Mouse (Mus musculus) cortical plate, adult 2 months (tissue): Measurements from ENCODE around the gene Auts2. TPM values are rescaled to one million over a fixed set of nuclear protein-coding genes. Genes with fewer than 3 reads are reported as not detected.

Source experiments
- H3K27ac ChIP-seq: fragments of 200-500 bp; 2 replicates; pipeline ENCODE4 v1.5.1; 2012; ENCODE audit warnings: low read length, control low read depth, inconsistent platforms; ENCODE audit not compliant: insufficient read depth
- H3K4me1 ChIP-seq: fragments of 200-500 bp; 2 replicates; pipeline ENCODE4 v1.6.1; 2011; ENCODE audit warnings: low read length; ENCODE audit not compliant: control insufficient read depth, insufficient read depth
- H3K4me3 ChIP-seq: fragments of 200-500 bp; 2 replicates; pipeline ENCODE4 v1.5.1; 2011; ENCODE audit warnings: mild to moderate bottlenecking, low read length, control low read depth; ENCODE audit not compliant: insufficient read depth
- CTCF ChIP-seq: fragments of 200-500 bp; IDR thresholded peaks from 2 replicates; pipeline ENCODE4 v1.5.1; 2011; ENCODE audit warnings: mild to moderate bottlenecking, control low read depth, low read length; ENCODE audit not compliant: insufficient read depth; ENCODE audit errors: extremely low read depth
- POLR2A ChIP-seq: fragments of 200-500 bp; IDR thresholded peaks from 2 replicates; pipeline ENCODE4 v1.6.1; 2011; ENCODE audit warnings: mild to moderate bottlenecking, low read length, control low read depth; ENCODE audit not compliant: insufficient read depth; ENCODE audit errors: extremely low read depth
- polyA plus RNA-seq: library from polyadenylated mRNA; depleted of rRNA; stranded (reverse); fragments of >200 nt; gene quantifications from 2 replicates; pipeline ENCODE4 v1.2.3, GENCODE M21; 2012

Gene Auts2
- polyA plus RNA-seq, 1 experiment, result 29.7 TPM

DNA sequence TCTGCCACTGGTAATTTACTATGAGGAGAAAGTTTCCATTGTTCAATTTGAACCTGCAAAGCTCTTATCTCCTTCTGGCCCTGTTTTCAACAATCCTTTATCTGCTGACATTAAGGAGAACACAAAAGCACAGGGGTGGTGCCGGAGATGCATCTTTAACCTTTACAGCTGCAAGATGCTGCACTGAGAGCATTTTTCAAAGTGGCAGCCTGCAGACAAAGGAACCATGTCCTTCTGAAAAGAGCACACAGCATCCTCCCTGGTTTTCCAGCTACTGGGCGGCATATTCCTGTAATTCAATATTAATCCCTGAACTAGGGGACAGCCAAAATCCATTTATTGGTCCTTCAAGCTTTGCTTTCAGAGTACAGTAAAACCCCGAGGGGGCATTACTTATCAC is 248.7 kb downstream of the Auts2 start:
- Histone ChIP-seq H3K27ac (no peak overlapping the region), H3K4me3 (no peak overlapping the region), H3K4me1 (peaks cover 4% of the 10 kb centered on the region; the same call in 1 of the 2 replicates)
- no peak for TF ChIP-seq POLR2A
- no peak for TF ChIP-seq CTCF

DNA sequence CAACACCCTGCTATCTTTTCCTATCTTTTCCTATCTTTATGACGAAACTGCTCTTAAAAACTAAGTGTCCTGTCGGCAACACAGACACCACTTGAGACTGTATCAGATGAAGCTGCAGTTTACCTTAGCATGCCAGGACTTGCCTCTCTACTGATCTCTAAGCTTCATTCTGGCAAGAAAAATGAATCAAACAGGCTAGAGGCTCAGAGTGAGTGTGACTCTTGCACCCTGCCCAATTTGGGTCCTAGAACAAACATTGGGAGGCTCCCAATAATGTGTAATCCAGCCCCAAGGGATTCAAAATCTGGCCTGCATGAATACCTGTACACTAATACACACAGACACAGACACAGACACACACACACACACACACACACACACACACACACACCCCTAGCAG is 250.2 kb downstream of the Auts2 start:
- Histone ChIP-seq H3K27ac (no peak overlapping the region), H3K4me3 (no peak overlapping the region), H3K4me1 (peaks cover 2% of the 10 kb centered on the region; the same call in 1 of the 2 replicates)
- TF ChIP-seq CTCF (no peak), POLR2A (no peak)

- Histone ChIP-seq H3K27ac (no peak overlapping the region), H3K4me1 (peaks cover 2% of the 10 kb centered on the region; the same call in 1 of the 2 replicates), H3K4me3 (no peak overlapping the region)
- TF ChIP-seq POLR2A (no peak), CTCF (no peak)
These were observed 252.3 kb downstream of the Auts2 start for GRCm38 (mm10) chr5:132290606-132291535.

DNA sequence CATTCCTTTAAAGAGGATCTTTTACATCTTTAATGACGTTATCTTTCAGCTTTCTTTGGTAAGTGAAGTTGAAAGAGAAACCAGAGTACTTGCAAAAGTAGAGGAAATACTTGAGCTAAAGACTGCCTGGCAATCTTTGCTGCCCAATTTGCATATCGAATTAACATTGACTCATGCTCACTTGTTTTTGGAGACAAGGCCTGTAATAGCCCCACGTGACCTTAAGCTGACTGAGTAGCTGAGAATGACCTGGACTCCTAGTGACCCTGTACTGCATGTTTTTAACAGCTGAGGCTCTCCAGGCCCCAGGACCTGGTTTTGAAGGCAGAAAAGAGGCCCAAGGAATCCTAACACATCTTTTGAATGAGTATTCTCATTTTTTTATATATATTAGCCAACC is 259.4 kb downstream of the Auts2 start:
- no peak for TF ChIP-seq POLR2A
- TF ChIP-seq CTCF, result no peak

GRCm38 (mm10) chr5:132274098-132274898 is 268.8 kb downstream of the Auts2 start:
- H3K4me1 ChIP-seq, result 0 out of 2 replicates have a peak, but pooled peaks cover 1% of the 10 kb centered on the region
- H3K4me3 ChIP-seq, result no peak overlapping the region
- H3K27ac ChIP-seq, result no peak overlapping the region
- TF ChIP-seq CTCF, result no peak

More for the DNA sequence above, 259.4 kb downstream of the Auts2 start:
- Histone ChIP-seq H3K4me1 (no peaks in the 10 kb centered on the region), H3K27ac (no peak overlapping the region), H3K4me3 (no peak overlapping the region)

- TF ChIP-seq POLR2A (no peak), CTCF (no peak)
- Histone ChIP-seq H3K27ac (no peak overlapping the region), H3K4me3 (no peak overlapping the region), H3K4me1 (0 out of 2 replicates have a peak, but pooled peaks cover 1% of the 10 kb centered on the region)
These were observed 271.0 kb downstream of the Auts2 start for GRCm38 (mm10) chr5:132272132-132272531.

GRCm38 (mm10) chr5:132270896-132271295 is 272.2 kb downstream of the Auts2 start:
- no peak overlapping the region for H3K27ac ChIP-seq
- TF ChIP-seq POLR2A (no peak), CTCF (no peak)
- H3K4me1 ChIP-seq, result 0 out of 2 replicates have a peak, but pooled peaks cover 1% of the 10 kb centered on the region

GRCm38 (mm10) chr5:132270074-132270473 is 273.1 kb downstream of the Auts2 start:
- Histone ChIP-seq H3K4me3 (no peak overlapping the region), H3K27ac (no peak overlapping the region), H3K4me1 (peaks cover 4% of the 10 kb centered on the region; the same call in 1 of the 2 replicates)
- TF ChIP-seq CTCF (no peak), POLR2A (no peak)

More at GRCm38 (mm10) chr5:132270896-132271295, 272.2 kb downstream of the Auts2 start:
- no peak overlapping the region for H3K4me3 ChIP-seq

DNA sequence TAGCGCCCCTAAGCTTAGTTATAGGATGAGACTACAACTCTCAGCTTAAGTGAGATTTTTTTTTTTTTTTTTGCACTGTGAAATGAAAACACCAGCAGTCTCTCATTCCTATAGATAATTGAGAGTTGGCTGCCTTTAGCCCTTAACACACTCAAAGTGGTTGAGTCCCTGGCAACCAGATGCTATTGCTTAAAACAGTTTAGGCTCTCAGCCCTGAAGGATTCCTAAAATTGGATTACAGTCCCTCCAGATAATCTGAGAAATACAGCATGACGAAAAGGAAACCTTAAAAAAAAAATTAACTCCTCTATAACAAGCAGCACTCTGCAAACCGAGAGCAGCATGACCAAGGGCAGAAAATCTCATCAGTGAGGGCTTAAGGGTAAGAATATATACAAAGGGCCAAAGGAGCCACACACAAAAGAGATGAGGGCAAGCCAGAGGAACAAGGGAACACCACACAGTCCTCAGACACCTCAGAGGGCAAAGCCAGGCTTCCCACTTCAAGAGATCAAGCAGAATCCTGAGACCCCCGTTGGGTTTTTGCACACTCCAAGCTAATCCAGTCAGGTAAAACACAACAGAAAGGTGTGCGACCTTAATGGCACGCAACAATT is 274.7 kb downstream of the Auts2 start:
- H3K4me1 ChIP-seq, result peaks cover 7% of the 10 kb centered on the region
- H3K4me3 ChIP-seq, result no peak overlapping the region
- TF ChIP-seq POLR2A (no peak), CTCF (no peak)
- H3K27ac ChIP-seq, result no peak overlapping the region
